In genomic region chr13:38526116-38526515, GRCm38 (mm10) we compare ENCODE assay signal across 9 mouse cellular contexts. TPM values are rescaled to one million over a fixed set of nuclear protein-coding genes. Genes with fewer than 3 reads are reported as not detected.
DNase-seq lines count a peak whose midpoint lies in the region; ATAC-seq and TF ChIP-seq lines count a peak whose summit lies in the region.
"Had no signal": no experiment of that assay in that cellular context is flagged by ENCODE, and none has a peak within 500 bp of the region (broad histone marks: within the 10 kb centered on the region; RNA-seq: fewer than 3 reads in every experiment).

No protein-coding gene starts in this region.

- peak; percentile 29 for DNase-seq in adrenal gland, postnatal 10 days
- no peak for DNase-seq in adrenal gland, postnatal 36 days
- no peak for DNase-seq in midbrain, embryonic 11.5 days (ENCODE audit: low spot score, missing footprints)
- DNase-seq in stomach, postnatal 0 days (ENCODE audit: low spot score), result peak; percentile 39
- DNase-seq in left cerebral cortex, postnatal 36 days (ENCODE audit: low spot score in 2 of 2), result no peak
- DNase-seq: gastrocnemius, postnatal 25 days had no signal

- no peak overlapping the region for H3K4me3 ChIP-seq in midbrain, embryonic 16.5 days (ENCODE audit: low read depth, low read length)
- H3K4me3 ChIP-seq in midbrain, embryonic 11.5 days (ENCODE audit: low read depth, low read length), result no peak overlapping the region
- peak overlapping the region; percentile 89 for H3K4me3 ChIP-seq in limb, embryonic 13.5 days
- H3K4me3 ChIP-seq in stomach, postnatal 0 days (ENCODE audit: low read depth, low read length), result peak overlapping the region; percentile 95; the same call in 1 of the 2 replicates

- H3K27ac ChIP-seq in midbrain, embryonic 16.5 days (ENCODE audit: low read length), result no peak overlapping the region
- no peak overlapping the region for H3K27ac ChIP-seq in midbrain, embryonic 11.5 days (ENCODE audit: low read depth, low read length)
- H3K27ac ChIP-seq in limb, embryonic 13.5 days, result no peak overlapping the region
- H3K27ac ChIP-seq in stomach, postnatal 0 days (replicated peaks), result no peak overlapping the region

- TF ChIP-seq CTCF in stomach, postnatal 0 days (IDR thresholded peaks at IDR 0.05; ENCODE audit: low read depth), result no peak

- H3K4me2 ChIP-seq in midbrain, embryonic 16.5 days (ENCODE audit: low read length), result peak overlapping the region; percentile 21
- no peak overlapping the region for H3K4me2 ChIP-seq in midbrain, embryonic 11.5 days
- H3K4me2 ChIP-seq in limb, embryonic 13.5 days (replicated peaks), result peak overlapping the region; percentile 72
- peak overlapping the region; percentile 83; the same call in 1 of the 2 replicates for H3K4me2 ChIP-seq in stomach, postnatal 0 days (replicated peaks; ENCODE audit: low read depth)

- no peak overlapping the region for H3K9ac ChIP-seq in midbrain, embryonic 16.5 days (ENCODE audit: low read depth, low read length)
- no peak overlapping the region for H3K9ac ChIP-seq in midbrain, embryonic 11.5 days (ENCODE audit: low read length)
- H3K9ac ChIP-seq in limb, embryonic 13.5 days, result no peak overlapping the region
- H3K9ac ChIP-seq in stomach, postnatal 0 days (ENCODE audit: low read length), result no peak overlapping the region

- 0 out of 2 replicates have a peak, but pooled peaks cover 3% of the 10 kb centered on the region for H3K36me3 ChIP-seq in midbrain, embryonic 16.5 days (ENCODE audit: control insufficient read depth, insufficient read depth, low read length)
- no peaks in the 10 kb centered on the region for H3K36me3 ChIP-seq in midbrain, embryonic 11.5 days (ENCODE audit: control insufficient read depth, insufficient read depth, low read length)
- H3K36me3 ChIP-seq in limb, embryonic 13.5 days, result peaks cover 26% of the 10 kb centered on the region
- H3K36me3 ChIP-seq in stomach, postnatal 0 days (ENCODE audit: control insufficient read depth, insufficient read depth, low read length), result peaks cover 6% of the 10 kb centered on the region; the same call in 1 of the 2 replicates

- intact Hi-C loops in left cerebral cortex, postnatal 36 days (cut with DNase I), result loop anchor here (5.0 kb wide), 1 partner anchor 184 kb away; no protein-coding TSS in a partner anchor

- TF ChIP-seq EP300 in stomach, postnatal 0 days (optimal IDR thresholded peaks at IDR 0.05), result no peak

- WGBS in midbrain, embryonic 16.5 days, result 86% methylated on average over 2 of the region's 2 CpGs
- 78% methylated on average over 2 of the region's 2 CpGs for WGBS in midbrain, embryonic 11.5 days
- 80% methylated on average over 2 of the region's 2 CpGs for WGBS in limb, embryonic 13.5 days
- WGBS in stomach, postnatal 0 days, result 51% methylated on average over 2 of the region's 2 CpGs

- H3K27me3 ChIP-seq in midbrain, embryonic 16.5 days (ENCODE audit: control insufficient read depth, insufficient read depth, low read depth, low read length), result no peaks in the 10 kb centered on the region
- no peaks in the 10 kb centered on the region for H3K27me3 ChIP-seq in midbrain, embryonic 11.5 days (ENCODE audit: control insufficient read depth, insufficient read depth, low read length)
- H3K27me3 ChIP-seq in limb, embryonic 13.5 days, result no peaks in the 10 kb centered on the region
- no peaks in the 10 kb centered on the region for H3K27me3 ChIP-seq in stomach, postnatal 0 days (ENCODE audit: control insufficient read depth, insufficient read depth, low read length)

- no peaks in the 10 kb centered on the region for H3K9me3 ChIP-seq in midbrain, embryonic 16.5 days (replicated peaks; ENCODE audit: control insufficient read depth, low read length, poor library complexity, severe bottlenecking)
- H3K9me3 ChIP-seq in midbrain, embryonic 11.5 days (ENCODE audit: control insufficient read depth, low read length), result no peaks in the 10 kb centered on the region
- H3K9me3 ChIP-seq in limb, embryonic 13.5 days, result no peaks in the 10 kb centered on the region
- no peaks in the 10 kb centered on the region for H3K9me3 ChIP-seq in stomach, postnatal 0 days (ENCODE audit: control insufficient read depth, low read length)

- peaks cover 19% of the 10 kb centered on the region for H3K4me1 ChIP-seq in midbrain, embryonic 16.5 days (ENCODE audit: control insufficient read depth, insufficient read depth, low read length)
- peaks cover 14% of the 10 kb centered on the region; the same call in 1 of the 2 replicates for H3K4me1 ChIP-seq in midbrain, embryonic 11.5 days (ENCODE audit: control insufficient read depth, insufficient read depth, low read length)
- H3K4me1 ChIP-seq in limb, embryonic 13.5 days, result peaks cover 22% of the 10 kb centered on the region
- 0 out of 2 replicates have a peak, but pooled peaks cover 3% of the 10 kb centered on the region for H3K4me1 ChIP-seq in stomach, postnatal 0 days (replicated peaks; ENCODE audit: control insufficient read depth, insufficient read depth)

- no peak for ATAC-seq in midbrain, embryonic 16.5 days
- no peak for ATAC-seq in midbrain, embryonic 11.5 days (ENCODE audit: low FRiP score)
- ATAC-seq in limb, embryonic 13.5 days (ENCODE audit: low FRiP score, low read depth), result no peak
- peak; percentile 20; the same call in 1 of the 2 replicates for ATAC-seq in stomach, postnatal 0 days (ENCODE audit: low FRiP score, low TSS enrichment)
- ATAC-seq in granulocyte monocyte progenitor cell, adult 5-6 weeks (replicated peaks; ENCODE audit: poor library complexity, severe bottlenecking), result no peak

RNA-seq across cellular contexts. Expression of gene Txndc5, which starts 2.5 kb away (rescaled TPM):
- 100 to 1,000 TPM; 147 to 152 TPM for total RNA-seq in adrenal gland, postnatal 10 days (2021)
- total RNA-seq in adrenal gland, postnatal 36 days (2021), result 100 to 1,000 TPM; 134 to 198 TPM
- polyA plus RNA-seq in midbrain, embryonic 16.5 days (2015; fragmentation: Nextera tagmentation; extraction: Ambion mirVana), result 75.4 and 76.3 TPM in 2 replicates
- 120 and 125 TPM in 2 replicates for polyA plus RNA-seq in midbrain, embryonic 11.5 days (2014; fragmentation: Nextera tagmentation; extraction: Ambion mirVana)
- 249 and 257 TPM in 2 replicates for polyA plus RNA-seq in limb, embryonic 13.5 days (2015; fragmentation: Nextera tagmentation; extraction: Ambion mirVana)
- 181 and 183 TPM in 2 replicates for polyA plus RNA-seq in stomach, postnatal 0 days (2015; fragmentation: Nextera tagmentation; extraction: Ambion mirVana)
- 10 to 100 TPM; 45.8 to 49.6 TPM for total RNA-seq in left cerebral cortex, postnatal 36 days (2021)
- total RNA-seq in granulocyte monocyte progenitor cell, adult 5-6 weeks (2014; fragmentation: Nextera tagmentation), result 98.6 and 101 TPM in 2 replicates
- total RNA-seq in granulocyte monocyte progenitor cell, adult 5-6 weeks (2017), result 71.0 and 81.4 TPM in 2 replicates

Comparison
In these comparisons a context has a peak if more than half of its experiments do, and no peak if none do; other contexts are left out.
1. DNase-seq: peak in adrenal gland, postnatal 10 days (single experiment) and stomach, postnatal 0 days (single experiment); none in adrenal gland, postnatal 36 days (0 of 2), midbrain, embryonic 11.5 days (single experiment) and left cerebral cortex, postnatal 36 days (0 of 2).
2. H3K4me3 ChIP-seq: peak in limb, embryonic 13.5 days (single experiment) and stomach, postnatal 0 days (single experiment); none in midbrain, embryonic 16.5 days (single experiment) and midbrain, embryonic 11.5 days (single experiment).